Mouse (Mus musculus) spleen, postnatal 14 days (tissue): ENCODE data around the gene Rsg1.

ENCODE experiments used
- DNase-seq, 2 experiments: peaks; one replicate each; pipeline ENCODE4 v3.0.0; 2021 to 2022; ENCODE audit warnings: low spot score in 2 of 2

Rsg1 gene

GRCm38 (mm10) chr4:141213770-141214336, at the start of gene Rsg1:
Gene Rsg1 (plus strand): TSS chr4:141213956.
- peak; percentile 91 to 93 for DNase-seq

- no peak for DNase-seq
Observed at GRCm38 (mm10) chr4:141165744-141166292, 47.9 kb upstream of the Rsg1 start.

GRCm38 (mm10) chr4:141167156-141167555, 46.6 kb upstream of the Rsg1 start:
- no peak for DNase-seq

GRCm38 (mm10) chr4:141172121-141172520, 41.6 kb upstream of the Rsg1 start:
- no peak for DNase-seq

GRCm38 (mm10) chr4:141175783-141176182, 38.0 kb upstream of the Rsg1 start:
- DNase-seq, result no peak

GRCm38 (mm10) chr4:141176328-141176838, 37.4 kb upstream of the Rsg1 start:
- no peak for DNase-seq

GRCm38 (mm10) chr4:141178500-141178899, 35.3 kb upstream of the Rsg1 start:
- DNase-seq, result no peak

GRCm38 (mm10) chr4:141180831-141181230, 32.9 kb upstream of the Rsg1 start:
- DNase-seq, result no peak

- DNase-seq, result no peak
Observed at GRCm38 (mm10) chr4:141181981-141182380, 31.8 kb upstream of the Rsg1 start.

GRCm38 (mm10) chr4:141183932-141184331, 29.8 kb upstream of the Rsg1 start:
- DNase-seq, result no peak

- DNase-seq, result no peak
Observed at GRCm38 (mm10) chr4:141184426-141184825, 29.3 kb upstream of the Rsg1 start.

GRCm38 (mm10) chr4:141186923-141187836, 26.6 kb upstream of the Rsg1 start:
- DNase-seq, result no peak

GRCm38 (mm10) chr4:141191294-141191693, 22.5 kb upstream of the Rsg1 start:
- no peak for DNase-seq

GRCm38 (mm10) chr4:141194553-141194952, 19.2 kb upstream of the Rsg1 start:
- DNase-seq, result no peak

GRCm38 (mm10) chr4:141196981-141197685, 16.6 kb upstream of the Rsg1 start:
- no peak for DNase-seq

GRCm38 (mm10) chr4:141197686-141198035, 16.1 kb upstream of the Rsg1 start:
- DNase-seq, result no peak

- no peak for DNase-seq
Observed at GRCm38 (mm10) chr4:141200906-141201305, 12.8 kb upstream of the Rsg1 start.

- DNase-seq, result no peak
Observed at GRCm38 (mm10) chr4:141202192-141202591, 11.6 kb upstream of the Rsg1 start.

GRCm38 (mm10) chr4:141204580-141205061, 9.1 kb upstream of the Rsg1 start:
- DNase-seq, result no peak

GRCm38 (mm10) chr4:141207081-141207480, 6.7 kb upstream of the Rsg1 start:
- DNase-seq, result no peak

- no peak for DNase-seq
Observed at GRCm38 (mm10) chr4:141210524-141211219, 3.1 kb upstream of the Rsg1 start.
